Comparison of ENCODE assay signal across 8 mouse cellular contexts in genomic region chr11:120642939-120643600, GRCm38 (mm10). TPM values are rescaled to one million over a fixed set of nuclear protein-coding genes. Genes with fewer than 3 reads are reported as not detected.
DNase-seq lines count a peak whose midpoint lies in the region; ATAC-seq and TF ChIP-seq lines count a peak whose summit lies in the region.

No protein-coding gene starts in this region.

- H3K4me1 ChIP-seq in bone marrow, adult 2 months (ENCODE audit: control insufficient read depth, insufficient read depth, low read length), result peaks cover 3% of the 10 kb centered on the region; the same call in 1 of the 2 replicates

- peak; percentile 43 for DNase-seq in kidney, postnatal 10 days
- no peak for DNase-seq in kidney, adult 18-20 months
- peak; percentile 57 for DNase-seq in thymus, postnatal 4 days
- DNase-seq in spleen, postnatal 36 days (ENCODE audit: low spot score in 2 of 2), result no peak
- DNase-seq in gastrocnemius, adult 18-20 months (ENCODE audit: low spot score), result no peak

- 0 out of 2 replicates have a peak, but pooled peaks have one; percentile 4 for ATAC-seq in granulocyte monocyte progenitor cell, adult 5-6 weeks (replicated peaks; ENCODE audit: poor library complexity, severe bottlenecking)

- TF ChIP-seq CTCF in bone marrow, adult 2 months (IDR thresholded peaks at IDR 0.05; ENCODE audit: control insufficient read depth, insufficient read depth, low read length), result no peak

- no peak overlapping the region for H3K27ac ChIP-seq in bone marrow, adult 2 months (ENCODE audit: control insufficient read depth, insufficient read depth, low read depth, low read length, poor library complexity)
- no peak overlapping the region for H3K27ac ChIP-seq in macrophage

- no peak for TF ChIP-seq POLR2A in bone marrow, adult 2 months (IDR thresholded peaks at IDR 0.05; ENCODE audit: borderline replicate concordance, control insufficient read depth, low read depth, low read length)

- no peaks in the 10 kb centered on the region for H3K79me2 ChIP-seq in macrophage (ENCODE audit: inconsistent target)

- peak overlapping the region; percentile 50 for H3K4me3 ChIP-seq in bone marrow, adult 2 months (replicated peaks; ENCODE audit: control insufficient read depth, low read depth, low read length)
- peak overlapping the region; percentile 34 for H3K4me3 ChIP-seq in macrophage (ENCODE audit: inconsistent target)

- under 1% methylated on average over 18 of the region's 18 CpGs for whole genome bisulfite sequencing in bone marrow, adult 2 months
- 3% methylated on average over 18 of the region's 18 CpGs for WGBS in macrophage (ENCODE audit: missing documents)

- H3K36me3 ChIP-seq in macrophage (ENCODE audit: inconsistent target), result no peaks in the 10 kb centered on the region

RNA-seq across cellular contexts. Expression of gene Pycr1, which starts 0.5 kb away (rescaled TPM):
- 2.3 TPM in 1 of 2 replicates, not detected in the other for polyA plus RNA-seq in bone marrow, adult 2 months (2011; ENCODE audit: insufficient read depth, insufficient read length, low replicate concordance, missing spikeins)
- total RNA-seq in granulocyte monocyte progenitor cell, adult 5-6 weeks (2014; fragmentation: Nextera tagmentation), result 14.6 and 15.9 TPM in 2 replicates
- total RNA-seq in granulocyte monocyte progenitor cell, adult 5-6 weeks (2017), result 4.6 and 8.9 TPM in 2 replicates
- total RNA-seq in macrophage (2018; cell fraction: chromatin; rRNA removed), result 1 to 10 TPM in 1 of 26 experiments, under 1 TPM in 1, not detected in 24; 0.36 to 6.1 TPM
- total RNA-seq in macrophage (2018; cell fraction: cytosol; rRNA removed), result under 1 TPM in 11 of 26 experiments, not detected in 15; 0.08 to 0.61 (median 0.15) TPM
- under 1 TPM in 2 of 26 experiments, not detected in 24; 0.40 to 0.50 TPM for total RNA-seq in macrophage (2018; cell fraction: nucleus; rRNA removed)
- not detected in 3 replicates for polyA plus RNA-seq in macrophage (2018)
- 1 to 10 TPM; 2.8 to 3.2 TPM for total RNA-seq in gastrocnemius, adult 18-20 months (2021)

RNA-seq across cellular contexts. Expression of gene Myadml2, which starts 4.9 kb away (rescaled TPM):
- polyA plus RNA-seq in bone marrow, adult 2 months (2011; ENCODE audit: insufficient read depth, insufficient read length, low replicate concordance, missing spikeins), result 6.7 TPM in 1 of 2 replicates, not detected in the other
- not detected in 2 replicates for total RNA-seq in granulocyte monocyte progenitor cell, adult 5-6 weeks (2014; fragmentation: Nextera tagmentation)
- total RNA-seq in granulocyte monocyte progenitor cell, adult 5-6 weeks (2017), result 0.69 and 1.9 TPM in 2 replicates
- not detected for total RNA-seq in macrophage (2018; cell fraction: chromatin; rRNA removed)
- total RNA-seq in macrophage (2018; cell fraction: cytosol; rRNA removed), result not detected
- total RNA-seq in macrophage (2018; cell fraction: nucleus; rRNA removed), result not detected
- not detected in 3 replicates for polyA plus RNA-seq in macrophage (2018)
- total RNA-seq in gastrocnemius, adult 18-20 months (2021), result 100 to 1,000 TPM; 124 to 137 TPM

RNA-seq across cellular contexts. Expression of gene Mafg, which starts 9.7 kb away (rescaled TPM):
- polyA plus RNA-seq in bone marrow, adult 2 months (2011; ENCODE audit: insufficient read depth, insufficient read length, low replicate concordance, missing spikeins), result 61.7 and 86.9 TPM in 2 replicates
- 28.7 and 37.0 TPM in 2 replicates for total RNA-seq in granulocyte monocyte progenitor cell, adult 5-6 weeks (2014; fragmentation: Nextera tagmentation)
- 30.2 and 36.6 TPM in 2 replicates for total RNA-seq in granulocyte monocyte progenitor cell, adult 5-6 weeks (2017)
- 100 to 1,000 TPM; 127 to 265 (median 218) TPM for total RNA-seq in macrophage (2018; cell fraction: chromatin; rRNA removed)
- 10 to 100 TPM; 29.7 to 53.1 (median 42.5) TPM for total RNA-seq in macrophage (2018; cell fraction: cytosol; rRNA removed)
- 100 to 1,000 TPM; 103 to 262 (median 141) TPM for total RNA-seq in macrophage (2018; cell fraction: nucleus; rRNA removed)
- 18.1 to 68.2 TPM (median 39.6 TPM) in 3 replicates for polyA plus RNA-seq in macrophage (2018)
- total RNA-seq in gastrocnemius, adult 18-20 months (2021), result 10 to 100 TPM; 50.2 to 58.8 TPM

RNA-seq across cellular contexts. Expression of gene Notum, which starts 17.9 kb away (rescaled TPM):
- polyA plus RNA-seq in bone marrow, adult 2 months (2011; ENCODE audit: insufficient read depth, insufficient read length, low replicate concordance, missing spikeins), result not detected in 2 replicates
- not detected in 2 replicates for total RNA-seq in granulocyte monocyte progenitor cell, adult 5-6 weeks (2014; fragmentation: Nextera tagmentation)
- not detected in 2 replicates for total RNA-seq in granulocyte monocyte progenitor cell, adult 5-6 weeks (2017)
- total RNA-seq in macrophage (2018; cell fraction: chromatin; rRNA removed), result 1 to 10 TPM in 2 of 26 experiments, under 1 TPM in 1, not detected in 23; 0.80 to 3.0 (median 1.0) TPM
- total RNA-seq in macrophage (2018; cell fraction: cytosol; rRNA removed), result under 1 TPM in 4 of 26 experiments, not detected in 22; 0.09 to 0.19 (median 0.11) TPM
- under 1 TPM in 3 of 26 experiments, not detected in 23; 0.58 to 0.79 (median 0.62) TPM for total RNA-seq in macrophage (2018; cell fraction: nucleus; rRNA removed)
- not detected in 3 replicates for polyA plus RNA-seq in macrophage (2018)
- not detected for total RNA-seq in gastrocnemius, adult 18-20 months (2021)

RNA-seq across cellular contexts. Expression of gene Sirt7, which starts 18.0 kb away (rescaled TPM):
- 67.9 and 138 TPM in 2 replicates for polyA plus RNA-seq in bone marrow, adult 2 months (2011; ENCODE audit: insufficient read depth, insufficient read length, low replicate concordance, missing spikeins)
- 66.1 and 81.1 TPM in 2 replicates for total RNA-seq in granulocyte monocyte progenitor cell, adult 5-6 weeks (2014; fragmentation: Nextera tagmentation)
- total RNA-seq in granulocyte monocyte progenitor cell, adult 5-6 weeks (2017), result 57.4 and 75.0 TPM in 2 replicates
- total RNA-seq in macrophage (2018; cell fraction: chromatin; rRNA removed), result 100 to 1,000 TPM; 131 to 498 (median 330) TPM
- 10 to 100 TPM; 27.1 to 83.0 (median 62.4) TPM for total RNA-seq in macrophage (2018; cell fraction: cytosol; rRNA removed)
- total RNA-seq in macrophage (2018; cell fraction: nucleus; rRNA removed), result 100 to 1,000 TPM in 25 of 26 experiments, 10 to 100 TPM in 1; 90.8 to 277 (median 168) TPM
- 37.3 to 77.5 TPM (median 50.4 TPM) in 3 replicates for polyA plus RNA-seq in macrophage (2018)
- total RNA-seq in gastrocnemius, adult 18-20 months (2021), result 1 to 10 TPM; 3.6 to 4.2 TPM

Comparison
In these comparisons a context has a peak if more than half of its experiments do, and no peak if none do; other contexts are left out.
1. DNase-seq: peak in kidney, postnatal 10 days (single experiment) and thymus, postnatal 4 days (single experiment); none in kidney, adult 18-20 months (single experiment), spleen, postnatal 36 days (0 of 2) and gastrocnemius, adult 18-20 months (single experiment).
2. RNA of gene Myadml2, which starts 4.9 kb away (total RNA-seq): 124 to 137 TPM in gastrocnemius, adult 18-20 months; 0.69 to 1.9 TPM in granulocyte monocyte progenitor cell, adult 5-6 weeks; every median in the first group is over 10 times any median in the second.